Mouse (Mus musculus): Measurements from ENCODE around the gene Dab1. TPM values are rescaled to one million over a fixed set of nuclear protein-coding genes. Genes with fewer than 3 reads are reported as not detected.

The Dab1 gene
- total RNA-seq, 2 experiments from 2014 or later: 0.74 to 2.3 TPM

DNA sequence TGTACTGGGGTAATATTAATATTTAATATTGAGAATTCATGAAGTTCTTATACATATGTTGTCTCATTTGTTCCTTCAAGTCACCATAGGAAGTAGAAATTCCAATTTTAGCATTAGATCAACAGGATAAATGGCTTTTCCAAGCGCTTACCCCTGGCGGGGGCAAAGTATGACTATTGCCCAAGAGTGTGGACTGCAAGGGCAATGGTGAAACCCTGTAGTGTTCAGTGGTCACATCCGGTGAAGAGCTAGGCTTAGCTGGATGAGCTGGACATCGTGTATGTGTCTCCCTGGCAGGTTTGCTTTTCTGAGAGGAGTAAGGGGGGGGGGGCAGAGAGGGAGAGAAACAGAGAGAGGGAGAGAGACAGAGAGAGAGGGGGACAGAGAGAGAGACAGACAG, 819.6 kb downstream of the Dab1 start:
- DNase-seq (ENCODE audit: low spot score in 2 of 2): no peak

GRCm38 (mm10) chr4:104439641-104440040, 820.5 kb downstream of the Dab1 start:
- DNase-seq (ENCODE audit: low spot score in 2 of 2): no peak

GRCm38 (mm10) chr4:104442925-104443747, 824.0 kb downstream of the Dab1 start:
- no peak for DNase-seq (ENCODE audit: low spot score in 2 of 2)

DNA sequence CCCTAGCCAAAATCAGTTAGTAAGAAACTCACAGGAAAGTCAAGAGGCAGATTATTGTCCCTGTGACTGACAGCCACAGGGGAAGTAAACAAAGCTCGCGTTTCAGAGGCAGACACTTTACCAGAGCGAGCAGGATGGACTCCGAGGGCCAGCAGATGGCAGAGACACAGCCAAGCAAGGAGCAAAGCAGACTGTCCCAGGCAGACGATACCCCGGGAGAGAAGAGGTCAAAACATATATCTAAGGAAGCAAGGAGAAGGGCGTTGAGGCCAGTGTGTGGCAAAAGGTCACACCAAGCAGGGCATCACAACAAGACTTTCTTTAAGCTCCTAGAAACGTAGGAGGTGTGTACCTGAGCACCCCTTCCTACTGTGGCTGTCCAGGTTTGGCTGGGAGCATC, 824.6 kb downstream of the Dab1 start:
- no peak for DNase-seq (ENCODE audit: low spot score in 2 of 2)

DNA sequence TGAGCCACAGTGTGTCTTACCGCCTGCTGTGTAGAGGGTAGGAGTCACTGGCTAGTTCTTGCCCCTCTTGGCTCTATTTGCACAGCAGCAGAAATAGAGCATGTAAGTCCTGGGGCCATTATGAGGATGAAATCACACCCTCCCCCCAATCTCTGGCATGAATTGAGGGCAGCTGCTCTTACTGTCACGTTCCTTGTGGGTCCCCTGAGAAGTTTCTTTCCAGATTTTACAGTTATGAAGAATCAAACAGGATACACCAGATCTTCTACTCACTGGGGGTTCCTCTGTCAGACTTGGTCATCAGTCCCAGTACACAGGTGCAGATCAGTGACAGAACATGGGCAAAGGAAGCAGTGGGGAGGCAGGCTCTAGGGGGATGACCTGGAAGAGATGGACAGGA, 825.8 kb downstream of the Dab1 start:
- DNase-seq (ENCODE audit: low spot score in 2 of 2): no peak

GRCm38 (mm10) chr4:104448199-104448598, 829.0 kb downstream of the Dab1 start:
- DNase-seq (ENCODE audit: low spot score in 2 of 2): no peak

- no peak for DNase-seq (ENCODE audit: low spot score in 2 of 2)
These were observed 831.5 kb downstream of the Dab1 start for GRCm38 (mm10) chr4:104450645-104451044.

GRCm38 (mm10) chr4:104452587-104452986, 833.4 kb downstream of the Dab1 start:
- no peak for DNase-seq (ENCODE audit: low spot score in 2 of 2)

GRCm38 (mm10) chr4:104455151-104455550, 836.0 kb downstream of the Dab1 start:
- no peak for DNase-seq (ENCODE audit: low spot score in 2 of 2)

DNA sequence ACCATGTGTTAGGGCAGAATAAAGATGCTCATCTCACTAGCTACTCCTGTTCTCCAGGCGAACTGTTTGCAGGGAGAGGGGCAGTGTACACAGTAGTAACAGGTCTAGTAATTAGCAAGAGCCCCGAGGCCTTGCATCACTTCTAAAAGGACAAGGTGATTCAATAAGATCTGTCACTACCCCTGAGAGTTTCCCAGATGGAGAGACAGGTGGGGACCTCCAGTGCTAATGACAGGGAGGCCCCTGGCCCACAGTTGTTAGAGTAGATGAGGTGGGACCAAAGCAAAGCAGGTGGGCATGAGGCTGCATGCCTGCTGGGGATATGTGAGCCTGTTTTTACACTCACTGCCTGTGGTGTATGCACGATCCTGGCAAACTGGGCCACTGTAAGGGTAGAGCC, 836.6 kb downstream of the Dab1 start:
- DNase-seq (ENCODE audit: low spot score in 2 of 2): no peak

GRCm38 (mm10) chr4:104456173-104456873, 837.2 kb downstream of the Dab1 start:
- DNase-seq (ENCODE audit: low spot score in 2 of 2): no peak

DNA sequence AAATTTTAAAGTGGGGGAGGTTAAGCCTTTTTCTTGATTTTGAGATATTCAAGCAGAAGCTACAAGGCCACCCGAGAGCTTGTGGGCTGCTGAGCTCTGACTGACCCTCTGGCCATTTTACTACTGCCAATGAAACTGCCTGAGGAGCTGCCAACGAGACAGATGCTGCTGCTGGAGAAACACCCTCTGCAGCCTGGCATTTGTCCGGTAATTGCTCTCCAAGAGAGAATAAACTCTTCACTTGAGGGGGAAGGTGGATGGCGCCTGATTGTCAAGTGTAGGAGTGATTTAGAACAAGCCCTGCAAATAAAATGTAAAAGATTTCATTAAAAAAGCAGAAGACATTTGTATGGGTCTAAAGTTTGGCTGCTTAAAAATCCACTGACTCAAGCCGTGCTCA, 839.6 kb downstream of the Dab1 start:
- DNase-seq (ENCODE audit: low spot score in 2 of 2): no peak

DNA sequence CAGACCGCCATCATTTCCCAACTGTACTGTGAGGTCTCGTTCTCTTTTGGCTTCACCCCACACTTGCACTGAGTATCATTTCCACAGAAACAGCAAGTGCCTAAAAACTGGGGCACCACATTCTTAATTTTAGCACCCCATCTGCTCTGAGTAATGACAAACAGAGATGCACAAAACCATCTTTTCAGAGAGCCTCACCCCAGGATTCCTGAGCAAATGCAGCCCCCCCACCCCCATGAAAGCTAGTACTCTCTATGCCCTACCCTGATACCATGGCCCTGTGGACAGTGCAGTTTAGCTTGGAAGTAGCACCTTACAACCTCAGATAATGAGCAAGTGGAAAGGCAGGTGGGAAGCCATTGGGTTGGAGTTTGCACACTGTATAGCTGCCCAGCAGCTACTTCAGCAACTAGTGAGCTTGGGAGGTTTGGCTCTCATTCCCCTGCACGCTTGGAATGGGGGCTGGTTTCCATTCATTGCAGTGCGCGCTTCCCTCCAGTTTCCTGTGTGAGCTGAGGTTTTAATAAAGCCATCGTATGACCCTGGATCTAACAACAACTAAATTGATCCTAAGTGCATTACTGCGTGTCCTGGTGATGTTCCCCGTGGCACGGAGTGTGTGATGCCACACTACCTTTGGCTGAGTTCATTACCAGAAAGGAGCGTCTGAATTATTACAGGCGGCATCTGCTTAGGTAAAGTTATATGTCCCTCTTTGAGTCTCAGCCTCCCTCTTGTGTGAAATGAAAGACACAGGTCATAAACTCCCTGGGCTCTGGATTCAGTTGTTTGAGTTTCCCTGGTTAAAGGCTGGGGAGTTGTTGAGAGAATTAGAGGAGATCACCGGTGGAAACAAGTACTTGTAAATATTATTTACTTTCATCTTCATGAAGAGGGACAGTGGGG, 842.2 kb downstream of the Dab1 start:
- no peak for DNase-seq (ENCODE audit: low spot score in 2 of 2)

- DNase-seq (ENCODE audit: low spot score in 2 of 2): no peak
These were observed 844.0 kb downstream of the Dab1 start for GRCm38 (mm10) chr4:104462932-104463780.

GRCm38 (mm10) chr4:104463781-104464170, 844.6 kb downstream of the Dab1 start:
- no peak for DNase-seq (ENCODE audit: low spot score in 2 of 2)

DNA sequence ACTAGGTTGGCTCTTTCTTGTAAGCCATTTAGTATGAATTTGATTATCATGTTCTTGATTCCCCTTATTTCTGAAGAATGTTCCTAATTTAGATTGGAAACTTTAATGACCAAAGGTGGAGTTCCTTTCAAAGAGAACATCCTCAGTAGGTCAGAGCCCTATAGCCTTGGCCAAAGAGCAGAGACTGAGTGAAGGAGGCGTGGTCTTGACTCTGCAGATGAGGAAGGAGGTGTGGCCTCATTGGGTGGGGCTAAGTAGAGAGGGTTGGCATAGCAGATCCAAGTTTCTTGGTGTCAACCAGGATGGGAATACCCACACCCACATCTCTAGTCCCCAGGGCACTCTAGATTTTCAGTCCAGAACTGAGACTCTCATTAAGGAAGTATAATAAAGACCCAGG, 846.4 kb downstream of the Dab1 start:
- no peak for DNase-seq (ENCODE audit: low spot score in 2 of 2)

- no peak for DNase-seq (ENCODE audit: low spot score in 2 of 2)
These were observed 849.5 kb downstream of the Dab1 start for GRCm38 (mm10) chr4:104468666-104469065.

DNA sequence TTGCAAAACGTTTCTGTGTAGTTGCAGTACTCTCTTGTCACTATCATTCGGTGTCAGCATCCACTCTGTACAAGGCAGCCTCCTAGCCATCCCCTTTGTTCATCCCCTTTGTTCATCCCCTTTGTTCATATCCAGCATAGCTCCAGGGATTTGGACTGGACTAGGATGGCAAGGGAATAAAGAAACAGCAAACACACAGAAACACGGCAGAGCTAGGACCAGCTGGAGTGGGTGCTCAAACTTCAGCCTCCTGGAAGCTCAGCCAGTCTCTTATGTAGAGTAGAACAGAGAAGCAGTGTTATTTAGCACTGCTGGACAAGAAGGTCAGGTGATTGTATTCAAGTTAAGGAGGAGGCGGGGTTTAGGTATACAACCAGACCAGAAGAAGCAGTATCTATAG, 853.8 kb downstream of the Dab1 start:
- DNase-seq (ENCODE audit: low spot score in 2 of 2): no peak

- DNase-seq (ENCODE audit: low spot score in 2 of 2): no peak
These were observed 857.7 kb downstream of the Dab1 start for GRCm38 (mm10) chr4:104476841-104477240.

- DNase-seq (ENCODE audit: low spot score in 2 of 2): no peak
These were observed 864.8 kb downstream of the Dab1 start for GRCm38 (mm10) chr4:104483948-104484347.

GRCm38 (mm10) chr4:104497221-104497620, 878.1 kb downstream of the Dab1 start:
- DNase-seq (ENCODE audit: low spot score in 2 of 2): no peak
